Mouse (Mus musculus): ENCODE measurements at regions not wholly inside any gene's neighbourhood (a gene's known extent, or its start where the extent isn't known, plus 50 kb on each side); places are given as distances from the start of the nearest gene placed in this dataset.
A peak's percentile ranks its signal among the peaks of the same experiment; 100 is the strongest.

DNA sequence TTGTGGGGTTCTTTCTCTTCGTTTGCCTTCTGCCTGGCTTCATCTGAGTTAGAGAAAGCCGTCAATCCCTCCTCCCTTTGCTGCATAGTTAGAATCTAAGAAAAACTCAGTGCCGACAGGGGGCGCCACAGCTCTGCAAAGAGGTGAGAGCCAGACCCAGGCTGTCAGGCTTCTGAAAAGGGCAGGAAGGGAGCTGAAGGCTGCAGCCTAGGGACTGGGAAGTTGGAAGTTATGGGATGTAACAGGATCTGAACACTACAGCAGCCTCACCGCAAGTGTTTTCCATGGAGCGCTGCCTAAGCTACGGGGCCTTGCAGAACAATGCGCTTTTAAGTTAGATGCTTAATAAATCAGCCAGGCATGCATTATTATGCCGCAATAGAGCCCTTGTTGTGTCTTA, 379.7 kb downstream of the Slc4a3 start:
- Histone ChIP-seq H3K4me1 (peaks cover 14% of the 10 kb centered on the region), H3K36me3 (replicated peaks) (no peaks in the 10 kb centered on the region), H3K27ac (replicated peaks) (peak overlapping the region; percentile 48; the same call in 1 of the 2 replicates), H3K27me3 (replicated peaks; ENCODE audit: low read depth, poor library complexity, severe bottlenecking) (peaks cover 33% of the 10 kb centered on the region), H3K9me3 (no peaks in the 10 kb centered on the region), H3K4me3 (no peak overlapping the region)
- peak; percentile 93 for DNase-seq (ENCODE audit: low spot score)
- whole genome bisulfite sequencing = 17% methylated on average over 9 of the region's 9 CpGs

DNA sequence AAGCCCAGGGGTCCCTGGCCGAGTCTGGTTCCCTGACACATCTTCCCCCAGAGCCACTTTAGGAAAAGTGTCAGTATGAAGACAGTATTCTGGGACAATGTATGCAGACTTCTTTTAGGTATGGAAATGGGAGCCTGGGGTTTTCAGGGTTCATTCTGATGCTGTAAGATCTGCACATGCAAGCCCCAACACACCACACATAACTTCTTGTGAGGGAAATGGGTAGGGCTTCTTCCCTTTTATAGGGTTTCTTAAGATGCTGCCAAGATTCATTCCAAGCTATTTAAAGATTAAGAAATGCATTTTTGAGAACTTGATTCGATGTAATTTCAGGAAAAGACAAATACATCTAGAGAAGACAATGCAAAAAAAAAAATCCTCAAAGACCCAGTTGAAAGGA, 385.8 kb downstream of the Slc4a3 start:
- peaks cover 16% of the 10 kb centered on the region for H3K4me1 ChIP-seq
- H3K27ac ChIP-seq (replicated peaks) = peak overlapping the region; percentile 65
- no peaks in the 10 kb centered on the region for H3K9me3 ChIP-seq
- no peak overlapping the region for H3K4me3 ChIP-seq
- H3K36me3 ChIP-seq (replicated peaks) = no peaks in the 10 kb centered on the region
- 69% methylated on average over 2 of the region's 2 CpGs for WGBS
- no peak for DNase-seq (ENCODE audit: low spot score)
- peaks cover 26% of the 10 kb centered on the region for H3K27me3 ChIP-seq (replicated peaks; ENCODE audit: low read depth, poor library complexity, severe bottlenecking)

DNA sequence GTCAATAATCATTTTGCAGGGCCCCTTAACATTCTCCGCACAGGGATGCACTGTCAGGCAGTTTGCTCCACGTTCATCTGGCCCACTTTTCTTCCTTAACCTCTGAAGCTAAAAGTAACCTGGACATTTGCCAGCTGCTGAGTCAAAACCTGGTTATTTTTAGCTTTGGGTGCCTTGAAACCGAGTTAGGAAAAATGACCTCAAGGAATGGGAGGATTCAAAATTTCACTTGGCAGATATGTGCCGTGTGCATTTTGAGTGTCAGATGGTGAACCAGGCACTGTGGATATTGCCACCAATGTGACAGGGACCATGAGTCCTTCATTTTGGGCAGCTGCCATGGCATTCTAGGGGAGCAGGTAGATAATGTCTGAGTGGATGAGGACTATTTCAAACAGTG, 387.8 kb downstream of the Slc4a3 start:
- Histone ChIP-seq H3K4me3 (no peak overlapping the region), H3K36me3 (replicated peaks) (no peaks in the 10 kb centered on the region), H3K4me1 (peaks cover 24% of the 10 kb centered on the region), H3K27me3 (replicated peaks; ENCODE audit: low read depth, poor library complexity, severe bottlenecking) (peaks cover 12% of the 10 kb centered on the region; the same call in 1 of the 2 replicates), H3K9me3 (no peaks in the 10 kb centered on the region), H3K27ac (replicated peaks) (no peak overlapping the region)
- WGBS = 73% methylated on average over 4 of the region's 4 CpGs
- DNase-seq (ENCODE audit: low spot score) = no peak

DNA sequence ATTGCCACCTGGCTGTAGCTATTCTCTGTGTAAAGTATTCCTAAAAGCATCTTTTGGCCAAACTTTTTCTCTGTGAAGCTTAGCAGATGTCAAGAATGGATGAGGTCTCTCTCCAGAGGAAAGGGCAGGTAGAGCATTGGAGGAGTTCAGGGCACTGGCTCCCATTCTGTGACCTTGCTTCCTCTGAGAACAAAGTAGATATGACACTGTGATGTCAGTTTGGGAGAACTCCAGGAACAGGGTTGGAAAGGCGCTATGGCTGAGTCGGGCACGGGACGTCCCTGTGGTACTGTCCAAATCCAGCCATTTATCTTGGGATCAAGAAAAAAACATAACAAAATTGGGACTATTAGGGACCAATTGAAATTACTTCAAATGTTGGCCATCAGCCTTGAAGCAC, 388.7 kb downstream of the Slc4a3 start:
- H3K4me3 ChIP-seq = no peak overlapping the region
- peaks cover 24% of the 10 kb centered on the region for H3K4me1 ChIP-seq
- H3K36me3 ChIP-seq (replicated peaks) = no peaks in the 10 kb centered on the region
- H3K27ac ChIP-seq (replicated peaks) = no peak overlapping the region
- WGBS = 96% methylated on average over 4 of the region's 4 CpGs
- 0 out of 2 replicates have a peak, but pooled peaks cover 6% of the 10 kb centered on the region for H3K27me3 ChIP-seq (replicated peaks; ENCODE audit: low read depth, poor library complexity, severe bottlenecking)
- no peak for DNase-seq (ENCODE audit: low spot score)
- H3K9me3 ChIP-seq = no peaks in the 10 kb centered on the region

DNA sequence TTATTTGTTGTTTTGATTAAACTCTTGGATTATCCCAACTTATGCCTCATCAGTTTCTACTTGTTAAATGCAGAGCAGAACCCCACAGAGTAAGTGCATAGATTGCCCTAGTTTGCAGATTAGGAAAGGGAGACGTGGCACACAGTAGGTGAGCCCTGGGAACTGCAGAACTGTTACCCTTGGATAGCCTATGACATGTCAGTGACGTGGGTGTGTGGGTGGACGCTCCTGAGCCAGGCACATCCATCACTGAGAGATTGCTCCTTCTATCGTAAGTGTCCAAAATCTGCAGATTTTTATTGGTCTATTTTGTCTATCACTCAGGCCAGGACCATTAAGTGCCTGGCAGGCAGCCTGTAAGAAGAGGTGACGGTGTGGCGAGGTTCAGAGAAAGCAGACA, 389.8 kb downstream of the Slc4a3 start:
- DNase-seq (ENCODE audit: low spot score) = no peak
- Histone ChIP-seq H3K9me3 (no peaks in the 10 kb centered on the region), H3K27ac (replicated peaks) (no peak overlapping the region), H3K36me3 (replicated peaks) (no peaks in the 10 kb centered on the region), H3K4me1 (peaks cover 30% of the 10 kb centered on the region), H3K27me3 (replicated peaks; ENCODE audit: low read depth, poor library complexity, severe bottlenecking) (0 out of 2 replicates have a peak, but pooled peaks cover 5% of the 10 kb centered on the region), H3K4me3 (no peak overlapping the region)
- WGBS = 85% methylated on average over 6 of the region's 6 CpGs

DNA sequence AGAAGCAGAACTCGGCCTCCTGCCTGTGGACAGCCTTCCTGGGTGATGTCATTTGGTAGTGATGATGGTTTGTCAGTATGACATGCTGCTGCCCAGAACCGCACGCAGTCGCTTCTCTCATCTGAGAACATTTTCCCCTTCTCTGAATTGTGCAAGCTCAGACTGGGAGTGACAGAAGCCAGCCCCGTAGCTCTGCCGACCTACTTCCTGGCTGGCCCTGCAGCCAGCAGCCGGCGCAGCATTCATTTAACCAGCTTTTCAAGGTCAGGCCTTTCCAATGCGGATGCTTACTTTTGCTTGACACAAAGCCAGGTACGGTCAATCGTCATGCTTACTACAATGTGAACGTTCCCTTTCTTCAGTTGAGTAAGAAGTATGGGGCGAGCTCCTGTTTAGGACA, 390.5 kb downstream of the Slc4a3 start:
- peaks cover 27% of the 10 kb centered on the region for H3K4me1 ChIP-seq
- no peaks in the 10 kb centered on the region for H3K9me3 ChIP-seq
- no peaks in the 10 kb centered on the region for H3K36me3 ChIP-seq (replicated peaks)
- WGBS = 69% methylated on average over 13 of the region's 13 CpGs
- peak; percentile 25 for DNase-seq (ENCODE audit: low spot score)
- H3K27me3 ChIP-seq (replicated peaks; ENCODE audit: low read depth, poor library complexity, severe bottlenecking) = 0 out of 2 replicates have a peak, but pooled peaks cover 2% of the 10 kb centered on the region
- H3K27ac ChIP-seq (replicated peaks) = no peak overlapping the region
- H3K4me3 ChIP-seq = no peak overlapping the region

DNA sequence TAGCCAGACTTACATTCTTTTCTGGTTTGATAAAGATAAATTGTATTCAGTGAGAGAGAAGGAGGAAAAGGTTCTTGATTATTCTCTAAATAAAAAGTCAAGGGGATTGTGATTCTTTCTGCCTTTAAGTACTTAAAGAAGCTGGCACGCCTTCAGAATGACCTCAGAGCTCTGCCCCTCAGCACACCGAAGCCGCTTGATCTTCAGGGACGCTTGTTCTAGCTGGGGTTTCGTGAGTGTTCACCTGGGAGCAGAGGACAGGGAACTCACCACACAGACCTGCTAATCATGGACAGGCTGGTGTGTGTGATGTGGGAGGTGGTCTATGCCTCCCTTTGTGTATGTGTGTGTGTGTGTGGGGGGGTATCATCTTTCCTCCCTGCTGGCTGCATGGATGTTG, 391.3 kb downstream of the Slc4a3 start:
- Histone ChIP-seq H3K36me3 (replicated peaks) (no peaks in the 10 kb centered on the region), H3K4me3 (no peak overlapping the region), H3K27me3 (replicated peaks; ENCODE audit: low read depth, poor library complexity, severe bottlenecking) (no peaks in the 10 kb centered on the region), H3K27ac (replicated peaks) (no peak overlapping the region), H3K9me3 (no peaks in the 10 kb centered on the region), H3K4me1 (peaks cover 22% of the 10 kb centered on the region)
- no peak for DNase-seq (ENCODE audit: low spot score)
- WGBS = 84% methylated on average over 5 of the region's 5 CpGs

DNA sequence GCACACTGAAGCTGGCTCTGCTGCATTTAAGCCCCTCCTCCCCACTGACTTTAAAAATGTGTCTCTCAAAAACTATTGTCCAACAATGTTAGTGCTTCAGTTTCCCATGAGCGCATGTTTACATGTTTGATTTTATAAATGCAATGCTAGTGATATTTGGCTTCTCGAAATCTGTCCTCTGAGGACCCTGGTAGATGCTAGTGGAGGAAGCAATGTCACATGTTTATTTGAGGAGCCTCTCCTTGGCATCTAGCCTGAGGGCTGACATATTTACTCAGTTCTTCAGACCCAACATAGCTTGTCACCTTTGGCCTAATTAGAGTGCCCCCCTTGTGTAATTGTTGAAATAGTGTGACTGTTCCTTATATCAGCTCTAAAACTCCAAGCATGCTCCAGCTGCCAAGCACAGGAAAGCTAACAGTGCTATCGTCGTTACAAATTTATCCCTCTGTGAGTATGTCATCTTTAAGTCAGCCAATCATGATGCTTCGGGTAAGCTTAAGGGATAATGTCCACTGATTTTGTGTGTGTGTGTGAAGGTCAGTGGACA, 400.3 kb downstream of the Slc4a3 start:
- Histone ChIP-seq H3K9me3 (no peaks in the 10 kb centered on the region), H3K36me3 (replicated peaks) (no peaks in the 10 kb centered on the region), H3K4me3 (no peak overlapping the region), H3K27me3 (replicated peaks; ENCODE audit: low read depth, poor library complexity, severe bottlenecking) (no peaks in the 10 kb centered on the region), H3K27ac (replicated peaks) (no peak overlapping the region), H3K4me1 (no peaks in the 10 kb centered on the region)
- DNase-seq (ENCODE audit: low spot score) = no peak
- 83% methylated on average over 5 of the region's 5 CpGs for WGBS

DNA sequence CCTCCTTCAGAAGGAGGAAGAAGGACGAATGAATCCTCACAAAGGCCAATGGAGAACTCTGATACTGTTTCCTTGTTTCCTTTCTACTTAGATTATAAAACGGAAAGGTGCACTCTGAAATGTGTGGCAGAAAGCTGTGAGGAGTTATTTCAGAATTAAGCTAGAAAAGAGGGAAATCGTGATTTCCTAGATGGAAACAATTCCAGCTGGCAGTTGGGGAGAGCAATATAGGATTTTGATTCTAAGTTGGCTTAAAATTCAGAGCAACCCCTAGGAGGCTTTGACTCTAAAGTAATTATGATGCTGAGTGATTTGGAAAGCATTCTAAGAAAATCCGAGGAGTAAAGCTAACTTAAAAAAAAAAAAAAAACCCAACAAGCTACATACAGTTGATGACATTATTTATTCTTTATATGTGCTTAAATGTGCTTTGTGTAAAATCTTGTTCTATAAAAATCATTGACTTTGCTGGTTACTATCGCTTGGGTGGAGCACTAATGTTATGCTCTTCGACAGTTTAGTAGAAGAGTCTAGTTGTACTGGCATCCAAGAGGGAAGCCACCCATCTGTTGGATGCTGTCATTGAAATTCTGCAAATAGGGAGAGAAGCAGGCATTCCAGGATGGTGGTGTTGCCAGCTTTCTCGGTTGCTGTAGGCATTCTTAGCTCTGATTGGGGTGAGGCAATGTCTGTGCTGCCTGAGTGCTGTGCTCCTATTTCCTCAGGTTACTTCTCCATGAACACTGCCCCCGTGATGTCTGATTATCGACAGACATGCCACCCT, 432.3 kb downstream of the Slc4a3 start:
- no peaks in the 10 kb centered on the region for H3K36me3 ChIP-seq (replicated peaks)
- H3K4me1 ChIP-seq = 0 out of 2 replicates have a peak, but pooled peaks cover 3% of the 10 kb centered on the region
- H3K27ac ChIP-seq (replicated peaks) = no peak overlapping the region
- no peak for DNase-seq (ENCODE audit: low spot score)
- H3K9me3 ChIP-seq = no peaks in the 10 kb centered on the region
- no peaks in the 10 kb centered on the region for H3K27me3 ChIP-seq (replicated peaks; ENCODE audit: low read depth, poor library complexity, severe bottlenecking)
- no peak overlapping the region for H3K4me3 ChIP-seq
- WGBS = 89% methylated on average over 9 of the region's 9 CpGs

DNA sequence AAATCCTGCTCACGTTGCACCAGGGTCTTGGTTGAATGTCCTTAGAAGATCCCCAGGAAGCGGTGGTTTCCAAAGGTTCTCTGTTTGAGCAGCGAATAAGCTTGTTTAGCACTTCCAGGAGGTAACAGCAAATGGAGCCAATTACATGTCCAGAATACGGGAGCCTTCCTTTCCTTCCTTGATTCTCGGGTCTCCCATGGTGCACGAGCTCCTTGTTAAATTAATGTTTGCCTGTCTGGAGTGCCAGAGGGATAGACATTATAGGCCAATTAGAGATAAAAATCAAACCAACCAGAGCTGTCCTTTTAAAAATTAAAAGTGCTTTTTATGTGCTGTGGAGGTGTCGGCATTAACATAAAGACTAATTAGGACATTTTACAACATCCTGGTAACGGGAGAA, 437.0 kb downstream of the Slc4a3 start:
- Histone ChIP-seq H3K4me1 (peaks cover 7% of the 10 kb centered on the region; the same call in 1 of the 2 replicates), H3K4me3 (no peak overlapping the region), H3K27ac (replicated peaks) (no peak overlapping the region), H3K27me3 (replicated peaks; ENCODE audit: low read depth, poor library complexity, severe bottlenecking) (no peaks in the 10 kb centered on the region), H3K9me3 (no peaks in the 10 kb centered on the region), H3K36me3 (replicated peaks) (no peaks in the 10 kb centered on the region)
- no peak for DNase-seq (ENCODE audit: low spot score)
- WGBS = 85% methylated on average over 8 of the region's 8 CpGs

DNA sequence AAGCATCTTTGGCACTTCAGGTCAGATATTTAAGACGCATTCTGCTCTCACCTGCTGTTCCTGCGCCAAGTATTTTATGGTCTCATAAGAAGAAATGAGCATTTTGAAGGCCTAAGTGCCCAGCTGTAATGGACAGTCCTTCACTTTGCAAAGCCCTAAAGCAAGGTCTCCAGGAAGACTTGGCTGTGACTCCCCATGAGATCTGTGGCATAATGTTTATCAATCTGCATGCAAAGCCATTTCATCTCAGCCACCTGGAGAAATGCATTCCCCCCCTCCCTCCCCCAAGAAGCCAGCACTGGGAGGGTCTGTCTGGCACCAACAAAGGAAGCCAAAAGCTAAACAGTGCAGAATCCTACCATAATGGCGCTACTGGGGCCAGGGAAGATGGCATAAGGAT, 437.4 kb downstream of the Slc4a3 start:
- Histone ChIP-seq H3K27me3 (replicated peaks; ENCODE audit: low read depth, poor library complexity, severe bottlenecking) (no peaks in the 10 kb centered on the region), H3K4me1 (peaks cover 9% of the 10 kb centered on the region; the same call in 1 of the 2 replicates), H3K27ac (replicated peaks) (no peak overlapping the region), H3K9me3 (no peaks in the 10 kb centered on the region), H3K4me3 (no peak overlapping the region), H3K36me3 (replicated peaks) (no peaks in the 10 kb centered on the region)
- DNase-seq (ENCODE audit: low spot score) = no peak
- WGBS = 91% methylated on average over 3 of the region's 3 CpGs

DNA sequence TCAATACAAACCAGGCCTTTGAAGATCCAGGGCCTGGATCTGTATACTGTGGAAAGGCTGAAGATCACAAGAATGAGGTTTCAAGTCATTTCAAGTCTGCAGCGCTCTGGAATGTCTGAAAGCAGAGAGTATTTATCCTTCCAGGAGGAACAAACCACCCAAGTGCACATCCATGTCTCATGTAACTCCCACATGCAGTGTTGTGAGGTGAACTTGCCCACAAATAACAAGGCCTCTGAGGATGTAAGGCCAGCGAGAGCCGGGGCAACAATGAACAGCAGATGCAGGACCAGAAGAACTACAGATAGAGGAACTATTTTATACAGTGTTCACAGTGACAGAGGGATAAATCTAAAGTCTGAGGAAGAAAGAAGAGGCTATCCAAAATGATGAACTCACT, 442.4 kb downstream of the Slc4a3 start:
- H3K9me3 ChIP-seq = no peaks in the 10 kb centered on the region
- no peak overlapping the region for H3K4me3 ChIP-seq
- H3K36me3 ChIP-seq (replicated peaks) = no peaks in the 10 kb centered on the region
- no peaks in the 10 kb centered on the region for H3K27me3 ChIP-seq (replicated peaks; ENCODE audit: low read depth, poor library complexity, severe bottlenecking)
- WGBS = 79% methylated on average over 3 of the region's 3 CpGs
- H3K27ac ChIP-seq (replicated peaks) = no peak overlapping the region
- H3K4me1 ChIP-seq = peaks cover 9% of the 10 kb centered on the region; the same call in 1 of the 2 replicates
- DNase-seq (ENCODE audit: low spot score) = no peak

DNA sequence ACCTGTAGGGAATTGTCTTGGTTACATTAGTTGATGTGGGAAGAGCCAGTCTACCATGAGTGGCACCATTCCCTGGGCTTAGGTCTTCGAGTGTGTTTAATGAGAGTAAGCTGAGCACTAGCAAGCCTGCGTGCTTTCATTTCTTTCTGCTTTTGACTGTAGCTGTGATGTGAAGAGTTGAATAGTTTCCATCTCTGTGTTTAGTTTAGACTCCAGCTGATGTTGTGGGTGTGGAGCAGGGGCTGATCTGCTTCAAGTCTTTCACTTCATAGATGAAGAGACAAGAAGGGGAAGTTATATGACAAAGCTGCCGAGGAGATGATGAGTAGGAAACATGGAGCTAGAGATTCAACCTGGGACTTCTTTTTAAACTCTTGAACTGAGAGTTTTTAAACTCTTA, 446.0 kb downstream of the Slc4a3 start:
- H3K9me3 ChIP-seq = no peaks in the 10 kb centered on the region
- DNase-seq (ENCODE audit: low spot score) = no peak
- no peaks in the 10 kb centered on the region for H3K36me3 ChIP-seq (replicated peaks)
- H3K4me3 ChIP-seq = no peak overlapping the region
- no peak overlapping the region for H3K27ac ChIP-seq (replicated peaks)
- peaks cover 8% of the 10 kb centered on the region for H3K4me1 ChIP-seq
- no peaks in the 10 kb centered on the region for H3K27me3 ChIP-seq (replicated peaks; ENCODE audit: low read depth, poor library complexity, severe bottlenecking)
- 95% methylated on average over 3 of the region's 3 CpGs for WGBS

Data from embryonic facial prominence, embryonic 10.5 days (tissue).